Mouse (Mus musculus) cerebellum, postnatal 25 days (tissue): ENCODE measurements around the gene Cnbp.

ENCODE experiments used
- DNase-seq, 2 experiments: peaks; one replicate each; pipeline ENCODE4 v3.0.0; 2021; ENCODE audit warnings: mixed read lengths in 2 of 2

The Cnbp gene

DNA sequence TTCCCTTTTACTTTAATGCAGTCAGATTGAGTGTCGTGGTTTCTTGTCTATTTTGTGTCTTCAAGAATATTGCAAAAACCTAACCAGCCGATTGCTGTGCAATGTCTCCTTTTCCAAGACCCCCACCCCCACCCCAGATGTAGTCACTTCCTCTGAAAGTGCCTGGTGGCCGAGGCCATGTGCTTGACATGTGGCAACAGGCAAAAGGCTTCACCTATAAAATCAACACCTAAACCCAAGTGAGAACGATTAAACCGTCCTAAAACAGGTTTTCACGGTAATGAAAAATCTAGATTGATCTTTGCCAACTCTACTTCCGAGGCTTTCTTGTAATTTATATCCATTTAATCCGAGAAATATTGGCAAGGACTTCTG lies 1.1 kb downstream of the Cnbp start:
- no peak for DNase-seq

DNA sequence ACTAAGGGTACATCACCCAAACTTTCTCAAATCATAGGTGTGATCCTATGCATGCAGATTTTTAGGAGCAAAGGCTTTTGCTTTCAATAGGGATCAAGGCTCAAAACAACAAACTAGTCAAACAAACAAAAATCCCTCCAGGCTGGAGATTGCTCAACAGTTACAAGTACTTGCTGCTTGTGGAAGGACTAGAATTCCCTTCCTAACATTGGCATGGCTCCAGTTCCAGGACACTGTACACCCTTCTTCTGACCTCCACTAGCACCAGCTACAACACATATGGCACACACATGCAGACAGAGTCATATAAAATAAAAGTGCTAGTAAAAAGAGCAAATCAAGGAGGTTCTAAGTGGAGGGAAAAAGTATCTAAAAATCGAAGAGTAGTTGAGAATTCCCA lies 4.1 kb downstream of the Cnbp start:
- DNase-seq, result no peak

GRCm38 (mm10) chr6:87845031-87845695 lies 5.7 kb downstream of the Cnbp start:
- peak; percentile 69 to 74 for DNase-seq

DNA sequence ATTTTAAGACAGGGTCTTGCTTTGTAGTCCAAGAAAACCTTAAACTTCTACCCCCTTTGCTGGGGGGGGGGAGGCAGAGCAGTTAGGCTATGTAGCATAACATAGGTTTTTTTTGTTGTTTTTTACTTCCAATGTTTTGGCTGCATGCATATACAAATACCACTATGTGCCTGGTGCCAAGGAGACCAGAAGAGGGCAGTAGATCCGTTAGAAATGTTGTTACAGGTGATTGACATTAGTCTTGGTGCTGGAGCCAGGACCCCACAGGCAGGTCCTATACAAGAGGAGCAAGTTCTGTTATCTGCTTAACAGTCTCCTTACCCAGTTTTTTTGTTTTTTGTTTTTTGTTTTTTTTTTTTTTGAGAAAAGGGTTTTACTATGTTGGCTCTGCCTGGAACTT lies 8.7 kb downstream of the Cnbp start:
- DNase-seq, result no peak

DNA sequence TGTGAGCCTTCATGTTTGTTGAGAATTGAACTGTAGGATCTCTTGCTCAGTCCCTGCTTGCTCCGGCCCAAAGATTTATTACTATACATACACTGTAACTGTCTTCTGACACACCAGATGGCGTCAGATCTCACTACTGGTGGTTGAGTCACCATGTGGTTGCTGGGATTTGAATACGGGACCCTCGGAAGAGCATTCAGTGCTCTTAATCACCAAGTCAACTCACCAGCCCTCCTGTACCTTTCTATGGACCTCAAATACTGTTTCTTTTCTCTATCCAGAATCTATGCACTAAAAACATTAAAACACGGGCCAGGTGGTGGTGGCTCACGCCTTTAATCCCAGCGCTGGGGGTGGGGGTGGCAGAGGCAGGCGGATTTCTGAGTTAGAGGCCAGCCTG lies 9.3 kb downstream of the Cnbp start:
- DNase-seq, result no peak

GRCm38 (mm10) chr6:87839797-87840341 lies 11.0 kb downstream of the Cnbp start:
- no peak for DNase-seq

- peak; percentile 94 to 95 for DNase-seq
These were observed 12.2 kb downstream of the Cnbp start, which contains the start of gene Isy1 for GRCm38 (mm10) chr6:87838551-87839197. Isy1 (minus strand) TSS chr6:87838798.

- DNase-seq, result no peak
These were observed 15.2 kb downstream of the Cnbp start, which contains the start of gene Gm45140 for GRCm38 (mm10) chr6:87835695-87836094. Gm45140 (minus strand) TSS chr6:87835795.

GRCm38 (mm10) chr6:87820366-87820765 lies 30.5 kb downstream of the Cnbp start:
- DNase-seq, result no peak

DNA sequence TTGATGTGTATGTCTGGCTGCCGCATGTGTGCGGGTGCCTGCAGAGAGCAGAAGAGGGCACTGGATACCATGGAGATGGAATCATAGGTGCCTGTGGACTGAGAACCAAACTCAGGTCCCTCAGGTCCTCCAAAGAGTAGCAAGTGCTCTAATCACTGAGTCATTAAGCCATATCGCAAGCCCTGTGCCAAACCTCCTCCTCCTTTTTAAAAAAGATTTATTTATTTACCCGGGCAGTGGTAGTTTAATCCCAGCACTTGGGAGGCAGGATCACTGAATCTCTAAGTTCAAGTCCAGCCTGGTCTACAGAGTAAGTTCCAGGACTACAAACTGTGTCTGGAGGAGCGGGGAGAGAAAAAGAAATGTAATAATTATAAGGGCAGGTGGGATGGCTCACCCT lies 36.4 kb downstream of the Cnbp start:
- DNase-seq, result no peak

DNA sequence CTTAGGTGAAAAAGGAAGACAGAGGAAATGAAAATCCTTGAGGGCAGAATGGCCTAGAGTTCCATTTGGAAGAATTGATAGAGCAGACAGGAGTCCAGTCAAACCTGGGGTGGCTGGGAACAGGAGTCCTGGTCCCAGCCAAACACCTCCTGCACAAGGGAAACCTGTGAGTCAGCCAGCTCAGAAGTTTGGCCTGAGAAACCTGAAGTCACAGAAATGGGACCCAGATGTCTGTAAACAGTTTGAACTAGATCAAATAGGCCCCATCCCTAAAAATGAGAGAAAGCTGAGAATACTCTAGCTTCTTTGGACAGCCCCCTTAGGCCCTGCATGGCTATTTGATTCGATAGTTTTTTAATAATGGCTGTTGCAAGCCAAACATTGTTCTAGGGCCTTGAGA lies 38.2 kb downstream of the Cnbp start:
- DNase-seq, result no peak

DNA sequence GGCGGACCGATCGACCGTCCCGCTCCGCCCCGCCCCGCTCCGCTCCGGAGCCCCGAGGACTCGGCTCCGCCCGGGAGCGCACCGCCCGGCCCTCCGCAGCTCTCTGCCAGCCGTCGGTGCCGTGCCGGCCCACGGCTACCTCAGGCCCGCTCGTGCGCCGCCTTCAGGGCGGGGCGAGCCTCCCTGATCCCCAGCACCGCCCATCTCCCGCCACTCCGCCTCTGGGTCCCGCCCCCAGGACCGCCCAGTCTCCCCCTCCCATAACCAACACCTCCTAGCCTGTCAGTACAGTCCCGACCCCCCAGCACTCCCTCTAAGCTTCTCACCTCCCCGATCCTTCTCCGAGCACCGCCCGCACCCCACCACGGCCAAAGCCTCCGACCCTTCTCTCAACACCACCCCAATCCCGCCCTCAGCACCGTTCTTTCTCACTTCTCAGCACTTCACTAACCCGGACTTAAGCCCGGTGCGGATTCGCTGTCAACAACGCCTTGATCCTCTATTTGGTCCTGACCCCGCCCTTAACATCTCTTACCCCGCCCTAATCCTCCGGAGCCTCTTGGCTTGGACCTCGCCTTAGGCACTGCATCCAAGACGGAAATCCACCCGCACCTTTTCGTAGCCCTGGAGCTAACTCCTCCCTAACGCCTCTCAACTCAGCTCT lies 39.1 kb downstream of the Cnbp start, which contains the start of gene Rab43:
TSS of gene Rab43 (minus strand) at position 490 of the 664 bp plus-strand sequence.
- DNase-seq, result peak; percentile 92 to 95

DNA sequence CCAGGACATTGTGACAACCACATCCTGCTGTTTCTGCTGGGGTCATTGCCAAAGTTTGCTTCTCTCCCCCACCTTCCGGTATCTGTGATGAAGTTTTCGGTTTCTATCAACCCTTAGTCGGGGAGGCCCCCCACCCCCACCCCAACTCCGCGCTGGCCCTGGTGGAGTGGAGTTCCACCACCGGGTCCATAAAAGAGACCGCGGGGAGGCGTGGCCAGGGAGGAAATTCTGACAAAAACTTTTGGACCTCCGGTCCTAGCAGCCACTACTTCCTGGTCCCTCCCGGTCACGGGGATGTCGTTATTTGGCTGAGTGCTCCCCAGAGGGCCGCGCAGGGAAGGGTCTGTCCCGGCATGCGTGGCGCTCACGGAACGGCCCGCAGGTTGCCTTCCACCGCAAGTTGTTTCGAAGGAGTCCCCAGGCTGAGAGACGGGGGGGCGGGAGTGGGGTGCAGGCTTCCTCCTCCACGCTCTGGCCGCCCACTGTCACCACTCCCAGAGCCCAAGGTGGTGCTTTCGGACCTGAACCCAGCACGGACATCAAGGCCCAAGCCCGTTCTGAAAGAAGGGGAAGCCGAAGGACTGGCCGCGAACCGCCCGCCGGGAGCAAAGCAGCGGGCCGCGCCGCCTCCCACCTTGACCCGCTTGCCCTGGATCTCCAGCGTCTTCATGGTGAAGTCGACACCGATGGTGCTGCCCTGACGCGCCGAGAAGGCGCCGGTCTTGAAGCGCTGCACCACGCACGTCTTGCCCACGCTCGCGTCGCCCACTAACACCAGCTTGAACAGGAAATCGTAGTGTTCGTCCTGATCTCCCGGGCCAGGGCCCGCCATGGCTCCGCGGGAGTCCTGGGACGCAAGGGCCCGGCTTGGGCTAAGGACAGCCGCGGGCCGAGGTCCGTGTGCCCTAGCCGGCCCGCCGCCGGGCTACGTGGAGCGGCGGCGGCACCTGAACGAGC lies 39.9 kb downstream of the Cnbp start:
- no peak for DNase-seq

GRCm38 (mm10) chr6:87810311-87810710 lies 40.6 kb downstream of the Cnbp start:
- DNase-seq, result no peak

GRCm38 (mm10) chr6:87809651-87810161 lies 41.2 kb downstream of the Cnbp start:
- peak; percentile 53 to 55 for DNase-seq

DNA sequence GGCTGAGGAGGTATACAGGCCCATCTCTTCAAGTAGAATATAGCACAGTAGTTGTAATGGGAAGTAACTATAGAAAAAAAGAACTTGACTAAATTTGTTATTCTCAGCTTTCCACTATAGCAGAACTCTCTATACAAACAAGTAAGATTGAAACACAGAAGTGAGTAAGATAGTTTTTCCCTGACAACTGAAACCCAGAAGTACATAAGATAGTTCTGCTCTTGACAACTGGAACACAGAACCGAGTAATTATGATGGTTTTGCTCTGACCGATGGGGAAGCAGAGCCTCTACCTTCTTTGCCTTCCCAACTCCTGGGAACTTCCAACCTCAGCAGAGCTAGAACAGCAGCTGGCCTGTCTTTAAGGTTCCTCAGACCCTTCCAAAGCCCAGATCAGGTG lies 41.8 kb downstream of the Cnbp start:
- no peak for DNase-seq

DNA sequence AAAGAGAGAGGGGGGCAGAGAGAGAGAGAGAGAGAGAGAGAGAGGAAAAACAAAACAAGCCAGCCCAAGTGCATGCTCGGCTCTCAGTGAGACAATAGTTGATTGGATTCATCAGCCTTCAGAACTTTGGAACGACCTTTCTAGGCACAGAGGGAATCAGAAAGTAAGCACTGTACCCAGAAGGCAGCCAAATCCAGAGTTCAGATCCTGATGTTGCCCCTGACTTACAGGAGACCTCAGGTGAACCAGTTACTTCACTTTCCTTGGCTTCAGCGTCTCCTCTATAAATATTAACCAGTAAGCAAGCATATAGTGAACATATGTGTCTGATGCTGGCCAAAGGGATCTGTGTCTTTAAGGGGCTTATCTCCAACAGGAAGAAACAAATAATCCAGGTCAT lies 42.4 kb downstream of the Cnbp start:
- DNase-seq, result no peak

GRCm38 (mm10) chr6:87807735-87808440 lies 43.0 kb downstream of the Cnbp start:
- DNase-seq, result no peak

- peak in 1 of 2 experiments; percentile 54 for DNase-seq
These were observed 44.0 kb downstream of the Cnbp start for GRCm38 (mm10) chr6:87806857-87807256.

DNA sequence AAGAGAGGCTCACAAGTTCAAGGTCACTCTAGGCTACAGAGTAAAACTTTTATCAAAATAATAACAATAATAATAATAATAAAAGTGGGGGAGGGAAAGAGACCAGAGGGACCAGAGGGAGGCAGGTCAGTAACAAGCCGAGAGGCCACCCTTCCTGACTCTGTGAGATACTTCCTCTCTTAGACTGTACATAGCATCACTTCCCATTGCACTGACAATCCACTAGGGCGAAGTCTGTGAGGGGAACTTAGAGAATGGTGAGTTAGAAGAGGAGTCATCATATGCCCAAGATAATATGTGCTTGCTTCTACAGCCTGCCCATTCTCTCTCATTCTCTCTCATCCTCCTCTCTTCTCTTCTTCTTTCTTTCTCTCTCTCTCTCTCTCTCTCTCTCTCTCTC lies 44.9 kb downstream of the Cnbp start:
- no peak for DNase-seq

DNA sequence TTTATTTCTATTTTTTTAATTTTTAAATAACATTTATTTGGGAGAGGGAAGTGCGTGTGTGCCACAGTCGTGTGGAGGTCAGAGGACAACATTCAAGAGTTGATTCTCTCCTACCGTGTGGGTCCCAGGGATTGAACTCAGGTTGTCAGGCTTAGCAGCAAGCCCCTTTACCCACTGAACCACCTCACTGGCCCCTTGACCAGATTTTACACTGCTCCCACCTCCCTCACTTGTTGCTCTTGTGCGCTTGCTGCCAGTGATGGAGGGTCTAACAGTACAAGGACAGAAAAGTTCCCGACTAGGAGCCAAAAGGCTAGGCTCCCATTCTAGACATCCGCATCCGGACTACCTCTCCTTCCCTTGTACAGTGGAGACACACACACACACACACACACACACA lies 45.5 kb downstream of the Cnbp start:
- no peak for DNase-seq

GRCm38 (mm10) chr6:87804886-87805285 lies 46.0 kb downstream of the Cnbp start:
- no peak for DNase-seq
